Mouse (Mus musculus): ENCODE measurements at regions not wholly inside any gene's neighbourhood (a gene's known extent, or its start where the extent isn't known, plus 50 kb on each side); places are given as distances from the start of the nearest gene placed in this dataset.

GRCm38 (mm10) chr13:47764802-47765597, 496.0 kb upstream of the Id4 start:
- Histone ChIP-seq H3K79me2 (replicated peaks; ENCODE audit: control insufficient read depth, extremely low read depth, insufficient read depth, poor library complexity, severe bottlenecking) (no peaks in the 10 kb centered on the region), H3K9ac (ENCODE audit: insufficient read depth, low read depth) (no peak overlapping the region), H3K27me3 (replicated peaks) (no peaks in the 10 kb centered on the region), H3K4me3 (replicated peaks in 1 of 3; ENCODE audit: low read depth in 2 of 3, low read length in 2 of 3, poor library complexity in 1 of 3) (no peak overlapping the region), H3K36me3 (replicated peaks in 1 of 2; ENCODE audit: control insufficient read depth in 1 of 2, insufficient read depth in 1 of 2, low read length in 1 of 2) (no peaks in the 10 kb centered on the region), H3K9me3 (replicated peaks; ENCODE audit: low read length) (peaks cover 76% of the 10 kb centered on the region), H3K27ac (ENCODE audit: insufficient read depth, low read depth) (no peak overlapping the region), H3K4me2 (ENCODE audit: insufficient read depth, low read depth, poor library complexity, severe bottlenecking) (no peak overlapping the region), H3K4me1 (ENCODE audit: control insufficient read depth in 1 of 2, insufficient read depth in 2 of 2) (no peaks in the 10 kb centered on the region)
- no peak for DNase-seq (ENCODE audit: extremely low read depth)
- dilution Hi-C loops (cut with MboI; ENCODE audit: extremely low pct_ligation_motif_present, extremely low pct_unique_long_range_greater_than_20kb, low sequenced_read_pairs) = no loop called here
- TF ChIP-seq ZC3H11A (IDR thresholded peaks at IDR 0.05; ENCODE audit: low read depth, low read length) (no peak), ZMIZ1 (IDR thresholded peaks at IDR 0.05; ENCODE audit: low read depth, low read length) (no peak), JUN (IDR thresholded peaks at IDR 0.05; ENCODE audit: insufficient read depth, low read depth, low read length) (no peak), CTCF (conservative IDR thresholded peaks at IDR 0.05 in 1 of 2, IDR thresholded peaks at IDR 0.05 in 1 of 2; ENCODE audit: low read depth in 2 of 2, low read length in 2 of 2) (no peak), USF2 (conservative IDR thresholded peaks at IDR 0.05; ENCODE audit: low read depth, low read length) (no peak), UBTF (IDR thresholded peaks at IDR 0.05; ENCODE audit: low read depth, low read length) (no peak), ETS1 (conservative IDR thresholded peaks at IDR 0.05; ENCODE audit: low read depth, low read length) (no peak), MAFK (IDR thresholded peaks at IDR 0.05; ENCODE audit: insufficient replicate concordance, low read length) (no peak), JUND (conservative IDR thresholded peaks at IDR 0.05; ENCODE audit: low read depth, low read length) (no peak), POLR2A (IDR thresholded peaks at IDR 0.05; ENCODE audit: low read depth, low read length) (no peak), ZNF384 (IDR thresholded peaks at IDR 0.05; ENCODE audit: low read depth, low read length) (no peak), SIN3A (IDR thresholded peaks at IDR 0.05; ENCODE audit: low read length) (no peak), GABPA (IDR thresholded peaks at IDR 0.05; ENCODE audit: insufficient replicate concordance, low read depth, low read length) (no peak), ELF1 (IDR thresholded peaks at IDR 0.05; ENCODE audit: low read depth, low read length) (no peak)
- in situ Hi-C loops (cut with MboI; ENCODE audit: low pct_ligation_motif_present, low pct_unique_long_range_greater_than_20kb, low sequenced_read_pairs) = no loop called here

GRCm38 (mm10) chr13:47768963-47769527, 492.0 kb upstream of the Id4 start:
- Histone ChIP-seq H3K4me1 (ENCODE audit: control insufficient read depth in 1 of 2, insufficient read depth in 2 of 2) (no peaks in the 10 kb centered on the region), H3K79me2 (replicated peaks; ENCODE audit: control insufficient read depth, extremely low read depth, insufficient read depth, poor library complexity, severe bottlenecking) (no peaks in the 10 kb centered on the region), H3K36me3 (replicated peaks in 1 of 2; ENCODE audit: control insufficient read depth in 1 of 2, insufficient read depth in 1 of 2, low read length in 1 of 2) (no peaks in the 10 kb centered on the region), H3K4me2 (ENCODE audit: insufficient read depth, low read depth, poor library complexity, severe bottlenecking) (no peak overlapping the region), H3K27ac (ENCODE audit: insufficient read depth, low read depth) (no peak overlapping the region), H3K9ac (ENCODE audit: insufficient read depth, low read depth) (no peak overlapping the region), H3K27me3 (replicated peaks) (no peaks in the 10 kb centered on the region), H3K9me3 (replicated peaks; ENCODE audit: low read length) (peaks cover 72% of the 10 kb centered on the region), H3K4me3 (replicated peaks in 1 of 3; ENCODE audit: low read depth in 2 of 3, low read length in 2 of 3, poor library complexity in 1 of 3) (no peak overlapping the region)
- in situ Hi-C loops (cut with MboI; ENCODE audit: low pct_ligation_motif_present, low pct_unique_long_range_greater_than_20kb, low sequenced_read_pairs) = no loop called here
- no peak for DNase-seq (ENCODE audit: extremely low read depth)
- TF ChIP-seq RAD21 (IDR thresholded peaks at IDR 0.05; ENCODE audit: low read depth, low read length) (no peak), TCF12 (IDR thresholded peaks at IDR 0.05; ENCODE audit: low read depth, low read length) (no peak), NRF1 (IDR thresholded peaks at IDR 0.05; ENCODE audit: low read depth, low read length) (no peak), POLR2A (IDR thresholded peaks at IDR 0.05; ENCODE audit: low read depth, low read length) (no peak), GABPA (IDR thresholded peaks at IDR 0.05; ENCODE audit: insufficient replicate concordance, low read depth, low read length) (no peak), POLR2AphosphoS2 (IDR thresholded peaks at IDR 0.05; ENCODE audit: low read depth, low read length) (no peak), TBP (conservative IDR thresholded peaks at IDR 0.05; ENCODE audit: low read depth, low read length) (no peak), KAT2A (IDR thresholded peaks at IDR 0.05; ENCODE audit: insufficient replicate concordance, low read length) (no peak)
- dilution Hi-C loops (cut with MboI; ENCODE audit: extremely low pct_ligation_motif_present, extremely low pct_unique_long_range_greater_than_20kb, low sequenced_read_pairs) = no loop called here
